Mouse (Mus musculus): Measurements from ENCODE around the gene Gpbar1. TPM values are rescaled to one million over a fixed set of nuclear protein-coding genes. Genes with fewer than 3 reads are reported as not detected.
A peak's percentile ranks its signal among the peaks of the same experiment; 100 is the strongest.
"Not testable (repeated sequence)": the region's sequence is repeated elsewhere in the genome, so short reads cannot be mapped to it uniquely, and the experiment has no call there.

Gene Gpbar1
- total RNA-seq, 2 experiments from 2014 or later: not detected

DNA sequence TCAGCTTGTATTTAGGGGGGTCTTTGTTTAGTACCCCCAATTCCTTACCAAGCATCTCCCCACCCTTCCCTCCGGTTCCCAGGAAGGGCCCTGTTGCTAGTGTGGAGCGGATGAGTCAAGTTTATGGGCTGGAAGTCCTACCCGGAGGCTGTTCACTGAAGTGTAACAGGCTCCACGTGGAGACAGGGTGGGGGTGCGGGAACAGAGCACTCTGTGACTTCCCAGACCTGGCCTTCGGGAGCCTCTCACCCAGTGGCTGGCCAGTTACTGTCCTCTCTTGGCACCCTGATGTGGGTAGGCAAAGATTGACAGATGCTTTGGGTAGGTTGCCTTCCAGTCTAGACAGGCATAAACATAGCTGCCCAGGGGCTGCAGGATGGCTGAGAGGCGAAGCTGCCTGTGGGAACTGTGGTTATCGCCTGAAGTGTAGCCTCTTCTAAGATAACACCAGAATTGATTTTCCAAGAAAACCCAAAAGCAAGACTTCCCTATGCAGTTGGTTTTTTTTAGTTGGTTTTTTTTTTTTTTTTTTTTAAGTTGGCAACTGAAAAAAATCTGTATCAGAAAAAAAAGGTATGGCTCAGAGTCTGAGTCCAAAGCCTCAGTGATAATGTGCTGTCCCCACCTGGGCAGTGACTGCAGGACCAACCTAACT, 340 bp upstream of the Gpbar1 start:
- no peak for DNase-seq (ENCODE audit: low spot score in 2 of 2)

DNA sequence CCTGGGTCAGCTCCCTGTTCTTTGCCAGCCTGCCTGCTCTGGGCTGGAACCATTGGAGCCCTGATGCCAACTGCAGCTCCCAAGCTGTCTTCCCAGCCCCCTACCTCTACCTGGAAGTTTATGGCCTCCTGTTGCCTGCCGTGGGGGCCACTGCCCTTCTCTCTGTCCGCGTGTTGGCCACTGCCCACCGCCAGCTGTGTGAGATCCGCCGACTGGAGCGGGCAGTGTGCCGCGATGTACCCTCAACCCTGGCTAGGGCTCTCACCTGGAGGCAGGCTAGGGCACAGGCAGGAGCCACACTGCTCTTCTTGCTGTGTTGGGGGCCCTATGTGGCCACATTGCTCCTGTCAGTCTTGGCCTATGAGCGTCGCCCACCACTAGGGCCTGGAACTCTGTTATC, 638 bp downstream of the Gpbar1 start:
- DNase-seq (ENCODE audit: low spot score in 2 of 2): no peak

DNA sequence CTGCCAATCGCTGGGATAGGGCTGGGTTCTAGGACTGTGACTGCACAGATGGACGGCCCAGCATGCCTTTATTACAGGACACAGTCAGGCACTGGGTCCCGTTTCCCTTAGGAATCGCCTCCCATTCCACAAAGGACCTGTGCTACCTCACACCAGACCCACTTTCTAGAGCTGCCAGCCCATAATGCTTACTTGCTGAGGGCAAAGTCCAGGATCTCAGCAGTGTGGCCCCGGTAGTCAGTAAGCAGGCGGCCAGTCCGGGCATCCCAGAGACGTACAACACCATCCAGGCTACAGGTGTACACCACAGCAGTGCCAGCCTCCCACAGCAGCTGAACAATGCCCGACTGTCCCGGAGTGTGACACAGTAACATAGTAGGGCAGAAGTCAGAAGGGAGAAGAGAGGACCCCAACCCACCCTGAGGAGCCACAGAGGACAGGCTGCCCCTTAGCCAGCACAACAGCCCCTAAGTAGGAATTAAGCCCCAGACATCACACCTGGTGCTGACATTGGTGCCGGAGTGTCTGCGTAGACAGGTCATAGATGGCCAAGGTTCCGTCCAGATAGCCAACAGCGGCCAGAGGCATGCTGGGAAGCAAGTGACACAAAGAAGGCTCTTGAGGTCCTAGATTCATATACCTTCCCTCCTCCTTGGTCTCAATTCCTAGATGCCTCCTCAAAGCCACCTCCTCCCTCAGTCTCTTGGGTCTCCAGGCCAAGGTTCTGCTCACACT, 2.4 kb downstream of the Gpbar1 start:
- no peak for DNase-seq (ENCODE audit: low spot score in 2 of 2)

DNA sequence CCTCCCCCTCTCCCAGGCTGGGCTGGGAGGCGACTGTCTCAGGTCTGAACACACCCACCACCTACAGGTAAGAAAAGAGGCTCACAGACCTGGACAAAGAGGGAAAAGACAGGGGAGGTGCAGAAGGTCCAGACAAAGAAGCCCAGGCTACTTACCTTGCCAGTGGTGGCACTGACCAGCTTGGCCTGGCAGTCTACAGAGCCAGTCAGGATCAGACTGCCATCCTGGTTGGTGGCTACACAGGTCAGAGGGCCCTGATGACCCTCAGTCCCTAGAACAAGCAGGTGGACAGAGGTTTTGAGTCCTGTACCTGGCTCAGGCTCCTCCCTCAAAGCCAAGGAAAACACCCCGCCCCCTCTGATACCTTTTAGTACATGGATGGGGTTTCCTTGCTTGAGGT, 3.0 kb downstream of the Gpbar1 start:
- DNase-seq (ENCODE audit: low spot score in 2 of 2): no peak

DNA sequence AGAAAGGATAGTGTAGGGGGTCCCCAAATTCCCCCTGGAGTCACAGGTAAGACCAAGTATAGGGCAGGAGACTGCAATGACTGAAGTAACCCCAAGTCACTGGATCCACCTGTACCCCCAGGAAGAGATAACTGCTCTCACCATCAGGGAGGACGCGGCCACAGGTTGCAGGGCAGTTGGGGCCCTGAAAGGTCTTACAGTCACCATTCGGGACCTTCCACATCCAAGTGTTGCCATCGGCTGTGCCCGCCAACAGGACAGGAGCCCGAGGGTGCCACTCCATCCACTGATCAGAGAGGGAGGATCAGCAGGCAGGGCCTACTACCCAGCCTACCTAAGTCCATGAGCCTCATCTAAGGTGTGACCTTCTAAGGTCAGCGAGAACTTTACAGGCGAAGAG, 3.5 kb downstream of the Gpbar1 start:
- DNase-seq (ENCODE audit: low spot score in 2 of 2): no peak

DNA sequence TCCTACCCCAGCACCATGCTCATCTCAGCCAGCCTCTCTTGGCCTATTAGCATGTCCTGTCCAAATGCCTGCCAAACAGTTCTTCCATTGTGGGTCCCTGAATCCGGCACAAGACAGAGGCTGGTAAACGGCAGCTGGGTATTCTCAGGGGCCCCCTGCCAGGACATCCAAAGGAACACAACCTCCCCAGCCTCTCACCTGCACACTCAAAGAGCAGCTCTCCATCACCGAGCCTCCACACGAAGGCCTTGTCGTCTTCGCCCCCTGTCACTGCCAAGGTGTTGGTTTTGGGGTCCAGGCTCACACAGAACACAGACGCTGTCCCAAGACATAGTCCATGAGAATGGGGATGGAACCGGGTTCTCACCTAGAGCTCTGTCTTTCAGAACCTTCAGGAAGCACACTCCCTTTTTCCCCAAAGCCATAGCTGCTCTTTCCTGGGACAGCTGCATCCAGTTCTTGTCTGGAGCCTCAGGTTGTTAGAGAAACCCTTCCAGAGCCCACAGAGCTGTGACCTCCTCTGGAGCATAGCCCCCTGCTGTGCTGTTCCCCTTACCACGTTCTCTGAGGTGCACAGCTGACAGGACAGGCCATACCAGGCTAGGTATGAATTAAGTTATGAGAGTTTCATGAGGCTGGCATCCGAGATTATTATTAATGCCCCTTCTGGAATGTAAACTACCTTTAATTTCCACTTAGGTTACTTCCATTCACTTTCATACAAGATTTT, 4.7 kb downstream of the Gpbar1 start:
- no peak for DNase-seq (ENCODE audit: low spot score in 2 of 2)

DNA sequence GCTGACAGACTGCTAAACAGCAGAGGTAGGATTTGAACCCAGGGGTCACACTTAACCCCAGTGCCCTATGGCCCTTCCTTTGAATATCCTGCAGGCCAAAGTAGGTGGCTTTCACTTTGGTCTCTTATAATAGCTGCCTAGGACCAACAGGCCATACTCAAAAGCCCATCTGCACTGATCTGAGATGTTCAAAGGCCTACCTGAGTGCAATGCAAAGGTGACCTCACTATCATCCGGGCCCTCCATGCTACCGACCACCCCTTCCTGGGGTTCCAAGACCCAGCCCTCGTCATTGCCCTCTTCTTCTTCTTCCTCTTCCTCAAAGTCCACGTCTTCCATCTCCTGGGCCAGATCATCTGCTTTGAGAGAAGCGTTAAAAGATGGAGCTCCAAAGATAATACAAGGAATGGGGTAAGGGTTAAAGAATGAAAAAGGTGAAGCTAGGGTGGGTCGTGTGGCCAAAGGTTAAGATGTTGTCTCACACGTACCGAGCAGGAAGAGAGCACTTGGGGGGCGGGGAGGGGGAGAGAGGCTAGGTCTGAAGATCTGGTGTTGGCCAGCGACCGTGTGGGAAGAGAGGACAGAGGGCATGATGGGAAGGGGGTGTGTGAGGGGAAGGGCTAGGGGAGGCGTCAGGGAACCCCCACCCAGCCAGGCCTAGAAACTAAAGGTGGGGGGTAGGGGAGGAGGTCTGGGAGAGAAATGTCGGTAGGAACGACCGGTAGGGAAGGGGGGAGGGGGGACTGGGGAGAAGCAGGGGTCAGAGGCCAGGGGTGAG, 5.5 kb downstream of the Gpbar1 start:
- peak; percentile 26 to 43 for DNase-seq (ENCODE audit: low spot score in 2 of 2)

DNA sequence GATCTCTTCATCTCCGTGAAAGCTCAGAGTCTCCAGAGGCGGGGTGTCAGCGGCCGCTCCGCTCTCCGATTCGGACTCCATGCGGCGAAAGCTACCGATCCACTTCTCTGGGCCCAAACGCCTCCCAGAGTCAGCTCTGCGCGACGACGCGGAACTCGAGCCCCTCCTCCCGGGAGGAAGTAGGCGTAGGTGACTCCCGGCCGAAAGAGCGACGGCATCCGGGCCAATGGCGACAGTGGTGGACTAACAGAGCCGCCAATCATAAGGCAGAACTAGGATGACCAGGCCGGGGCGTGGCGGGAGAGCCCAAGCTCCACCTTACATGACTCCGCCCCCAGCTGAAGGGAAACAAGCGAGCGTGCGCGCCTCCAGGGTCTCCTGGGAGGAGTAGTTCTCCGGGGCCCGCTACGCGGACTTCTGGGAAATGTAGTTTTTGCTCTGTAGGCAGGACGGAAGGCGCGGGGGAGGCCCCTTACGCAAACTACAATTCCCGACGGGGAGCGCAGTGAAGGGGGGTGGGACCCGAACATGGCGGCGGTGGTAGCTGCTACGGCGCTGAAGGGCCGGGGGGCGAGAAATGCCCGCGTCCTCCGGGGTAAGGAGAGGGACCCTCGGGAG, 6.3 kb downstream of the Gpbar1 start, which contains the start of the genes Aamp and Pnkd:
Gene Aamp (minus strand): TSS at position 196 of the 618 bp plus-strand sequence.
Gene Pnkd (plus strand): TSS at position 388 of the 618 bp plus-strand sequence.
- peak; percentile 98 to 100 for DNase-seq (ENCODE audit: low spot score in 2 of 2)

DNA sequence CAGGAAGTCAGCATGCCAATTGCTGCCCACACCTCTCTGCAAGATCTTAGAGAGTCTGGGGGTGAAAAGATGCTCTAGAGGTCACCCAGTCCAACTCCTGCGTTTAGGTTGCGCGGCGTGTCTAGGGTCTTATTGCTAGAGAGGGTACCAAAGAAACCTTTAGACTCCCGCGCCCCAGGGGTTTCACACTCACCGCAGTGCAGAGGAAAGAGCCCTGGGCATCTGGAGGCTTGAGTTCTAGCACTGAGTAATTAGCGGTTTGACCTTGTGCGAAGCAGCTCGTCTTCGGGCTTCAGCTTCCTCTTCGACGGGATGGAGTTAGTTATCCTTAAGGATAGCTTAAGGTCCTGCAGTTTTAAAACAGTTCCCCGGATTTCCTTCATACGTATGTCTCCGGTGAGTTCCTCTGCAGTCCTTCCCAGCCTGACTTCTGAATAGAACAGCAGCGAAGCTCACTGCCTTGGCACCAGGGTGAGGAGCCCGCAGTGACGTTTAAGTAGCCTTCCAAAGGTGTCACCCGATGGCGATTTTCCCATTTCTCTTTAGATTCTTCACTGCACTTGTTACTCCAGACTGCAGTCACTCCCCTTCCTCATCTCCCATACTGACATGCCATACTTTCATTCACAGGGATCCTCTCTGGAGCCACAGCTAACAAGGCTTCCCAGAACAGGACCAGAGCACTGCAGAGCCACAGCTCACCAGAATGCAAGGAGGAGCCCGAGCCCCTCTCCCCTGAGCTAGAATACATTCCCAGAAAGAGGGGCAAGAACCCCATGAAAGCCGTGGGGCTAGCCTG, 7.1 kb downstream of the Gpbar1 start:
- no peak for DNase-seq (ENCODE audit: low spot score in 2 of 2)

DNA sequence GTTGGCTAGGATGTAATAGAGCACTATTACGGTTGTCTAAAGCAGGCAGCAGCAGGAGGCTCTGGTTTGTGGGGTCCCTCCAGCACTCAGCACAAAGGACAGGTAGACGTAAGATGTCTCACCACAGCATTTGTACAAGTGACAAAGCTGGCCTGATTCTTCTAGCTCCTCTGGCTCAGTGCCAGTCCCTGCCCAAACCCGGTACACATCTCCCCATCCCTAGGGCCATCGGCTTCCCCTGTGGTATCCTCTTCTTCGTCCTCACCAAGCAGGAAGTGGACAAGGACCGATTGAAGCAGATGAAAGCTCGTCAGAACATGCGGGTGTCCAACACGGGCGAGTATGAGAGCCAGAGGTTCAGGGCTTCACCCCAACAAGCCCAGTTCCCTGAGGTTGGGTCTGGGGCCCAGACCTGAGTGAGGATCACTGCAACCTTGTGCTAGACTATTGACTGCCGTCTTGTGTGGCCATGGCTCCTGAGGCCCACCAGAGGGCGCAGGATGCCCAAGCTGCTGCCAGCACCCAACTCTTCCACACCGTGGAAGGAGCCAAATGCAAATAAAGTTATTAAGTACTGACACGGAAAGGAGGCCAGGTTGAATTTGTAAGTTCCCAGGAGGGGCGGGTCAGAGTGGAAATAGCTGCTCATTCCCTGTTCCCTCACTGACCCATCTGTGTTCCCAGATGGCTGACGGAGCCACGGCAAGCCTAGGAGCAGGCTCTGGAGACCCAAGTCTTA, 8.7 kb downstream of the Gpbar1 start:
- not testable (repeated sequence) for DNase-seq (ENCODE audit: low spot score in 2 of 2)

DNA sequence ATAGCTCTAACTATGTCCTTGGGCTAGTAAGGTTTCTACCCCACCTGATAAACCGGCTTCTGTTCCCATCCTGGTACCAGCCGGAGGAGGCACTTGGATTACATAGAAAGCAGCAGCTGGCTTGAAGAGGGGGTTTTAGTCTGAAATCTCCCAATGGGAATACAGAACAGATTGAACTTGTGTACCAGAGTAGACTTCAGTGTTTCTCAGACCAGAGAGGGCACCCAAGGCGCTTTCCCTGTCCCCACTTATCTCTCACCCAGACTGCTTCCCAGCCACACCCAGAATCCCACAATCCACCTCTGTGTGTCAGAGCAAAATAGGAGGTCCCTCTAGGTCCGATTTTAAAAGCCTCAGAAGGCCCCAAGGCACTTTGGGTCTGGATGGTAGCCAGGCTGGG, 10.0 kb downstream of the Gpbar1 start:
- no peak for DNase-seq (ENCODE audit: low spot score in 2 of 2)

DNA sequence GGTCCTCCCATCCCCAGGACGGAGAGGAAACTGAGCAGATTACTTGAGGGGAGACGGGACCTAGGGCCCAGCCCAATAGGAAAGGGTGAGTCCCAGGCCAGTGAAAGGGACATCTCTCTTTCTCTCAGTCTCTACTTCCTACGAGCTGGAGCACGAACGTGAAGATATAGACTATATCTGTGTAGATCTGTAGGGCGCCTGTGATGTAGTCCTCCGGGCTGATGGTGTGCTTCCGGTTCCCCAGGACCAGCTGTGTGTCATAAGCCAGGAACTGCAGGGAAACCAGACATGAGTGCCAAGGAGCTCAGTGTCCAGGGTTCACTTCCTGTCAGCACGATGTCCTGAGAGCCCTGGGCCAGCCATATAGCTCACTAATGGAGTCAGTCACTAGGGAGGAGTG, 10.9 kb downstream of the Gpbar1 start:
- DNase-seq (ENCODE audit: low spot score in 2 of 2): no peak

DNA sequence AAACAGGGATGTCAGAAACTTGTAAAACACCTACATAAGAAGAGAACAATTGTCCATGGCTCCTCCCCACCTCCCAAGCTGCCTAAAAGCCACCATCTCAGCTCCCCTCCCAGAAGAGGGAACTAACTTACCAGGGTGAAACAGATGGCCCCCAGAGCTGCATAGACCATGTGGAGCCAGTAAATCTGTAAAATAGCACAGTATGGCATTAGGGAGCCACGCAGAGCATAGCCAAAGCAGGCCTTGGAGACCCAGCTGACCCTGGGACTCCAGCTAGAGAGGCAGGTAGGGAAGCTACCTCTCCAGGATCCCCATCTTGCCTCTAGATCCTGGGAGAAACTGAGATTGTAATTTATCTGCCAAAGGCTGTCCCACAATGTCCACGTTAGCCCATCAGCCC, 11.4 kb downstream of the Gpbar1 start:
- DNase-seq (ENCODE audit: low spot score in 2 of 2): no peak

DNA sequence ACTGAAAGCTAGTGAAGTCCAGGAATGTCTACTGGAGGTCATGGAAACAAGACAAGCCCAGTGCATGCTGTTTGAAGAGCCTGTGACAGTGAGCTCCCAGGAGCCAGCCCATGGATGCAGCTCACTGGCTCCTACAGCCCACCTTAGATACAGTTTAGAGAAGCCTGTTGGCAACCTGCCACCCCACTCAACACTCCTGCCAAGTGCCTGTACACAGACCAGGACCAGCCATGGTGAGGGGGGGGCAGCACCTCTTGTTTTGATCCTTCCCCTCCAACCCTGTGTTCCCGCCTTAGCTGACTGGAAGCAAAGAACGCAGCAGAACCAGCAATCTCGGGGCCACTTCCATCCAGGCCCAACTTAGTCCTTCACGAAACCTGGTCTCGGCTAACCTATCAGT, 11.8 kb downstream of the Gpbar1 start:
- no peak for DNase-seq (ENCODE audit: low spot score in 2 of 2)

DNA sequence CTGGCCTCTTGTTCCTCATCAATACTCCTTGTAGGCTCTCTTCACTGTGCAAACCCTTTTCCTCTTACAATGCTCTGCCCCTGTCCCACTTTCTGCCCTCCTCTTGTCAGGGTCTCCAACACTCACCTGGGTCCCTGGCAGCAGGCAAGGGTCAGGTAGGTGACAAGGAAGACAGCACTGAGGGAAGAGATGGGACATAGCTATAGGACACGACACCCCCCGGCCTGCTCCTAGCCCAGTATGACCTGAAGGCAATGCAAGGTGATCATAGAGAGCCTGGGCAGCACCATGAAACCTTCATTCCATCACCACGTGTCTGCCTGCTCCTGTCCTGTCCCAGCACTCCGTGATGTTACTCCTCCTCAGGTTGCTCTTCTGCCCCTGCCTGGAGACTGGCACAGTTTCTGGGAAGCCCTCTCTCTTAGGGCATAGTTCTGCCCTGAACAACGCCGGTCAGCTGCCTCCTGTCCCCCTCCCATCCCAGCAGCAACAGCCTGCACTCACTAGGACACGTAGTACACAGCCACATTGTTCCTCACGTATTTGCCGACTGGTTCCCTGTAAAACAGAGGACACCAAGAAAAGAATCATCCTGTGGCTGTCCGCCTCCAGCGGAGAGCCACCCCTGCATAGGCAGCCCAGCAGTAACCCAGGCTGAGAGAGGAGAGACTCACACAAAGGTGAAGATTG, 14.1 kb downstream of the Gpbar1 start:
- DNase-seq (ENCODE audit: low spot score in 2 of 2): no peak

DNA sequence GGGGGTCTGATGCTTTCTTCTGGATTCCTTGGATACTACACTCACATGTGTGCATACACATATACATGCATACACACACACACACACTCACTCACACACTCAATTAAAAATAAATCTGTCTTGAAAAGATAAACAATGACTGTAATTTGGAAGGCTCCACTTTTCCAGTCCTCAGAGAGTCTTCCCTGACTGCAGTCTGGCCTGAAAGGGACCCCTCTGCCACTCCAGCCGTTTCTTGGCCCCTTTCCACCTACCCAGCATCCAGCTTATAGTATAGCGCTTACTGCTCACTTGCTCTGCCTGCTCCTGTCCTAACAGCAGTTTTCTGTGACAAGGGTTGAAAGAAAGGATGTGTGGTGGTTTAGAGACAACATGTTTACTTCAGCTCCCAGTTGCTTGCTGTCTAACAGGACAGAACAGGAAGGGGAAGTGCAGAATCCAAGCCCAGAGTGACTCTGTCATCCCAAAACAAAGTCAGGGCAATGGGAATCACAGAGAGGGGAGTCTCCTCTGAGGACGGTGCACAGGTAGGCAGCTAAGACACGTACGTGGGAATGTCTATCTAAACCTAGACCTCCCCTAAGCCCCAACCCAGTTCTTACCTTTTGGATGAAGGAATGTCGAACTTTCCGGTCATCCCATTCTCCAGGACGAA, 15.1 kb downstream of the Gpbar1 start:
- DNase-seq (ENCODE audit: low spot score in 2 of 2): no peak

DNA sequence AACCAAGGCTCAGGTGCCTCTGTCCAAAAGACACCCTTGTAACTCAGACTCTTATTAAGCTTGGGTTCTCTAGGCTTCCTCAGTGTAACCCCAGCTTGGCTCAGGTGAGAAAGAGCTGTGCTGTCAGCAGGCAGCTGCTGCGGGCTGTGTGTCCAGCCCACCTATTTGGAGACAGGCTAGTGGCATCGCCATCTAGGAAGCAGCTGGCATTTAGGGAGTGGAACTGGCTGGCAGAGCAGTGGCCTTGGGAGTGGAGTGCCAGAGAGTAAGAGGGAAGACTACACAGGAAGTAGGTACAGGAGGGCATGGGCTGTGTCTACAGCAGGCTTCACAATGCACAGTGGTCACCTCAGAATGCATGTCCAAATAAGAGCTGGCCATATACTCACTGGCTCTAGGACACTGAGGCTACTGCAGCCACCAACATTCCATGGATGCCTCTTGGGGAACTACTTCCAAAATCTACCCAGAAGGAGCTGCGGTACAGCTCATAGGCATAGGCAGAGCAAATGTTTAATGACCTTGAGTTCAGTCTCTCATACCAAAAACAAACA, 15.8 kb downstream of the Gpbar1 start:
- no peak for DNase-seq (ENCODE audit: low spot score in 2 of 2)
